Mouse (Mus musculus) MEL (cell line): ENCODE data around the gene Cab39l. TPM values are rescaled to one million over a fixed set of nuclear protein-coding genes. Genes with fewer than 3 reads are reported as not detected.

Experiments used
- DNase-seq: peaks from one replicate; pipeline ENCODE4 v3.0.0; 2011; ENCODE audit warnings: low read depth, low spot score
- H3K27ac ChIP-seq: 2 replicates; pipeline ENCODE4 v1.5.1; 2012; ENCODE audit warnings: low read depth, mild to moderate bottlenecking, control low read depth, low read length, moderate library complexity; ENCODE audit not compliant: control insufficient read depth
- H3K27me3 ChIP-seq, 2 experiments: fragments of 150-350 bp in 1 of 2; sonication (generic) in 1 of 2; 2 replicates each; pipeline ENCODE4 v1.6.1; 2012; ENCODE audit warnings: low read length in 2 of 2, mild to moderate bottlenecking in 2 of 2, improper control_type of control experiment in 1 of 2, moderate library complexity in 1 of 2; ENCODE audit not compliant: insufficient read depth in 2 of 2, control insufficient read depth in 1 of 2
- H3K36me3 ChIP-seq, 2 experiments: 2 replicates each; pipeline ENCODE4 v1.6.1; 2012 to 2014; ENCODE audit warnings: low read length in 2 of 2, improper control_type of control experiment in 1 of 2, inconsistent platforms in 1 of 2, mild to moderate bottlenecking in 1 of 2; ENCODE audit not compliant: insufficient read depth in 2 of 2, control insufficient read depth in 1 of 2
- H3K4me1 ChIP-seq, 2 experiments: fragments of 150-350 bp in 1 of 2; sonication (generic) in 1 of 2; 2 replicates each; pipeline ENCODE4 v1.6.1; 2012; ENCODE audit warnings: low read length in 2 of 2, improper control_type of control experiment in 1 of 2, mild to moderate bottlenecking in 1 of 2; ENCODE audit not compliant: insufficient read depth in 2 of 2, control insufficient read depth in 1 of 2
- H3K4me3 ChIP-seq, 2 experiments: fragments of 150-350 bp in 1 of 2; sonication (generic) in 1 of 2; 2 replicates each; pipeline ENCODE4 v1.5.1; 2012; ENCODE audit warnings: low read depth in 2 of 2, low read length in 2 of 2, mild to moderate bottlenecking in 2 of 2, moderate library complexity in 2 of 2, control low read depth in 1 of 2, improper control_type of control experiment in 1 of 2; ENCODE audit not compliant: control insufficient read depth in 1 of 2, insufficient read depth in 1 of 2
- H3K79me2 ChIP-seq: 2 replicates; pipeline ENCODE4 v1.6.1; 2012; ENCODE audit warnings: mild to moderate bottlenecking, low read length, moderate library complexity; ENCODE audit not compliant: control insufficient read depth, poor library complexity, insufficient read depth
- H3K9ac ChIP-seq: 2 replicates; pipeline ENCODE4 v1.6.1; 2012; ENCODE audit warnings: low read depth, mild to moderate bottlenecking, control low read depth, low read length, moderate library complexity; ENCODE audit not compliant: control insufficient read depth, poor library complexity, severe bottlenecking
- H3K9me3 ChIP-seq: fragments of 150-350 bp; sonication (generic); replicated peaks from 2 replicates; pipeline ENCODE4 v1.6.1; 2012; ENCODE audit warnings: mild to moderate bottlenecking, low read length, improper control_type of control experiment, moderate library complexity; ENCODE audit not compliant: insufficient read depth
- CTCF ChIP-seq, 3 experiments: IDR thresholded peaks in 2 of 3; conservative IDR thresholded peaks in 1 of 3; 2 replicates each; pipeline ENCODE4 v1.5.1; 2011 to 2012; ENCODE audit warnings: low read length in 3 of 3, low read depth in 2 of 3, mild to moderate bottlenecking in 2 of 3, improper control_type of control experiment in 1 of 3, inconsistent platforms in 1 of 3, mixed read lengths in 1 of 3, moderate library complexity in 1 of 3; ENCODE audit not compliant: control insufficient read depth in 1 of 3, insufficient read depth in 1 of 3, poor library complexity in 1 of 3, severe bottlenecking in 1 of 3
- EP300 ChIP-seq, 2 experiments: IDR thresholded peaks; 2 replicates each; pipeline ENCODE4 v1.6.1; 2011; ENCODE audit warnings: improper control_type of control experiment in 2 of 2, low read length in 2 of 2, low read depth in 1 of 2, mild to moderate bottlenecking in 1 of 2
- ETS1 ChIP-seq: IDR thresholded peaks from 2 replicates; pipeline ENCODE4 v1.6.1; 2012; ENCODE audit warnings: low read depth, mild to moderate bottlenecking, inconsistent platforms, low read length, improper control_type of control experiment, moderate library complexity
- JUND ChIP-seq: IDR thresholded peaks from 2 replicates; pipeline ENCODE4 v1.6.1; 2011; ENCODE audit warnings: low read depth, mild to moderate bottlenecking, improper control_type of control experiment, low read length
- MAX ChIP-seq: IDR thresholded peaks from 2 replicates; pipeline ENCODE4 v1.6.1; 2011; ENCODE audit warnings: low read length, improper control_type of control experiment
- MAZ ChIP-seq: IDR thresholded peaks from 2 replicates; pipeline ENCODE4 v1.6.1; 2012; ENCODE audit warnings: low read depth, mild to moderate bottlenecking, inconsistent platforms, low read length, improper control_type of control experiment
- MXI1 ChIP-seq: IDR thresholded peaks from 2 replicates; pipeline ENCODE4 v1.6.1; 2011; ENCODE audit warnings: mild to moderate bottlenecking, low read depth, low read length, improper control_type of control experiment
- MYB ChIP-seq: IDR thresholded peaks from 2 replicates; pipeline ENCODE4 v1.6.1; 2011; ENCODE audit warnings: mild to moderate bottlenecking, low read depth, low read length, improper control_type of control experiment
- MYC ChIP-seq: IDR thresholded peaks from 2 replicates; pipeline ENCODE4 v1.6.1; 2011; ENCODE audit warnings: low read depth, mild to moderate bottlenecking, low read length, improper control_type of control experiment, moderate library complexity
- NELFE ChIP-seq: IDR thresholded peaks from 2 replicates; pipeline ENCODE4 v1.6.1; 2011; ENCODE audit warnings: low read depth, low read length, improper control_type of control experiment
- NRF1 ChIP-seq: IDR thresholded peaks from 2 replicates; pipeline ENCODE4 v1.6.1; 2014; ENCODE audit warnings: low read depth, mild to moderate bottlenecking, inconsistent platforms, low read length, improper control_type of control experiment, moderate library complexity; ENCODE audit not compliant: poor library complexity, insufficient read depth, severe bottlenecking
- POLR2AphosphoS5 ChIP-seq: IDR thresholded peaks from 2 replicates; pipeline ENCODE4 v1.6.1; 2012; ENCODE audit warnings: low read depth, borderline replicate concordance, mild to moderate bottlenecking, inconsistent platforms, low read length, moderate library complexity, mixed read lengths
- SMC3 ChIP-seq: IDR thresholded peaks from 2 replicates; pipeline ENCODE4 v1.6.1; 2011; ENCODE audit warnings: low read depth, low read length, improper control_type of control experiment
- TBP ChIP-seq: IDR thresholded peaks from 2 replicates; pipeline ENCODE4 v1.8.0; 2011; ENCODE audit warnings: low read depth, low read length, improper control_type of control experiment
- TCF12 ChIP-seq: IDR thresholded peaks from 2 replicates; pipeline ENCODE4 v1.6.1; 2014; ENCODE audit warnings: low read depth, mild to moderate bottlenecking, inconsistent platforms, low read length, improper control_type of control experiment, moderate library complexity
- UBTF ChIP-seq: IDR thresholded peaks from 2 replicates; pipeline ENCODE4 v1.6.1; 2012; ENCODE audit warnings: low read depth, mild to moderate bottlenecking, inconsistent platforms, low read length, improper control_type of control experiment, moderate library complexity, borderline replicate concordance; ENCODE audit not compliant: insufficient read depth
- USF1 ChIP-seq: IDR thresholded peaks from 2 replicates; pipeline ENCODE4 v1.6.1; 2014; ENCODE audit warnings: low read depth, mild to moderate bottlenecking, inconsistent platforms, low read length, improper control_type of control experiment, moderate library complexity
- ZKSCAN1 ChIP-seq: IDR thresholded peaks from 2 replicates; pipeline ENCODE4 v1.6.1; 2012; ENCODE audit warnings: low read depth, mild to moderate bottlenecking, inconsistent platforms, low read length, improper control_type of control experiment, moderate library complexity
- ZMIZ1 ChIP-seq: IDR thresholded peaks from 2 replicates; pipeline ENCODE4 v1.6.1; 2012; ENCODE audit warnings: low read depth, mild to moderate bottlenecking, inconsistent platforms, low read length, improper control_type of control experiment, moderate library complexity
- ZNF384 ChIP-seq: IDR thresholded peaks from 2 replicates; pipeline ENCODE4 v1.6.1; 2012; ENCODE audit warnings: low read depth, mild to moderate bottlenecking, inconsistent platforms, low read length, improper control_type of control experiment
- polyA plus RNA-seq, 2 experiments: library from polyadenylated mRNA; stranded (reverse) in 1 of 2; unstranded in 1 of 2; fragments of >175 nt in 1 of 2; fragments of >200 nt in 1 of 2; gene quantifications; 2 replicates each; pipeline versions ENCODE4 v1.2.1 to v1.2.4; 2012; ENCODE audit warnings: low replicate concordance in 2 of 2, low read depth in 1 of 2; ENCODE audit not compliant: insufficient read length in 2 of 2, insufficient read depth in 1 of 2, missing spikeins in 1 of 2
- total RNA-seq: library from RNA; depleted of rRNA; stranded (reverse); fragments of 300-350 nt; gene quantifications from 2 replicates; pipeline ENCODE4 v1.2.3, GENCODE M21; 2012

Gene Cab39l
- total and polyA plus RNA-seq, 3 experiments, result 24.2 to 34.0 TPM; not detected in 1

GRCm38 (mm10) chr14:59546162-59546880, 105.5 kb downstream of the Cab39l start:
- no peak for DNase-seq
- Histone ChIP-seq H3K79me2 (no peaks in the 10 kb centered on the region), H3K27me3 (no peaks in the 10 kb centered on the region), H3K4me1 (no peaks in the 10 kb centered on the region), H3K36me3 (no peaks in the 10 kb centered on the region), H3K9me3 (no peaks in the 10 kb centered on the region), H3K4me3 (no peak overlapping the region), H3K9ac (no peak overlapping the region), H3K27ac (no peak overlapping the region)
- TF ChIP-seq UBTF, result no peak
- TF ChIP-seq SMC3, result no peak
- TF ChIP-seq USF1, result no peak
- TF ChIP-seq MXI1, result no peak
- no peak for TF ChIP-seq MYC
- TF ChIP-seq TCF12, result no peak
- no peak for TF ChIP-seq ZKSCAN1
- no peak for TF ChIP-seq MAX
- no peak for TF ChIP-seq JUND
- no peak for TF ChIP-seq EP300 (IDR thresholded peaks at IDR 0.05; ENCODE audit: low read depth in 1 of 2, low read length in 2 of 2)
- no peak for TF ChIP-seq MYB
- TF ChIP-seq NRF1, result no peak
- no peak for TF ChIP-seq TBP
- TF ChIP-seq ETS1, result no peak

GRCm38 (mm10) chr14:59547530-59547929, 106.8 kb downstream of the Cab39l start:
- no peaks in the 10 kb centered on the region for H3K79me2 ChIP-seq
- H3K4me1 ChIP-seq, result no peaks in the 10 kb centered on the region
- TF ChIP-seq SMC3 (no peak), CTCF (IDR thresholded peaks at IDR 0.05 in 2 of 3, conservative IDR thresholded peaks at IDR 0.05 in 1 of 3; ENCODE audit: control insufficient read depth in 1 of 3, insufficient read depth in 1 of 3, low read depth in 2 of 3, low read length in 3 of 3, poor library complexity in 1 of 3, severe bottlenecking in 1 of 3) (no peak), NELFE (no peak), NRF1 (no peak), ZKSCAN1 (no peak), MYB (no peak), ZMIZ1 (no peak), MAZ (no peak), ZNF384 (no peak), POLR2AphosphoS5 (no peak)
- no peak overlapping the region for H3K27ac ChIP-seq
- no peak overlapping the region for H3K4me3 ChIP-seq
- no peaks in the 10 kb centered on the region for H3K9me3 ChIP-seq
- DNase-seq, result no peak
- H3K27me3 ChIP-seq, result no peaks in the 10 kb centered on the region
- H3K36me3 ChIP-seq, result no peaks in the 10 kb centered on the region
- no peak overlapping the region for H3K9ac ChIP-seq
